Mouse (Mus musculus) testis, adult 2 months (tissue): Measurements from ENCODE around the gene Krtap10-10.

Experiments used
- CTCF ChIP-seq: fragments of 200-500 bp; IDR thresholded peaks from 2 replicates; pipeline ENCODE4 v1.5.1; 2012; ENCODE audit warnings: low read depth, mild to moderate bottlenecking, inconsistent platforms, low read length, moderate library complexity; ENCODE audit not compliant: control insufficient read depth, insufficient read depth, insufficient replicate concordance
- POLR2A ChIP-seq: fragments of 200-500 bp; IDR thresholded peaks from 2 replicates; pipeline ENCODE4 v1.6.1; 2012; ENCODE audit warnings: low read depth, mild to moderate bottlenecking, inconsistent platforms, low read length, moderate library complexity; ENCODE audit not compliant: control insufficient read depth

- TF ChIP-seq POLR2A: no peak
- no peak for TF ChIP-seq CTCF
These were observed 17.2 kb upstream of the Krtap10-10 start for GRCm38 (mm10) chr10:77818523-77818922.
